Mouse (Mus musculus): ENCODE measurements around the gene Gimd1. TPM values are rescaled to one million over a fixed set of nuclear protein-coding genes. Genes with fewer than 3 reads are reported as not detected.

Gene Gimd1
- total and polyA plus RNA-seq, 3 experiments = not detected

GRCm38 (mm10) chr3:132590604-132591003 lies 39.0 kb upstream of the Gimd1 start:
- no peaks in the 10 kb centered on the region for H3K27me3 ChIP-seq (ENCODE audit: control insufficient read depth, insufficient read depth, low read length)
- no peak overlapping the region for H3K4me3 ChIP-seq
- no peaks in the 10 kb centered on the region for H3K36me3 ChIP-seq (ENCODE audit: control insufficient read depth, insufficient read depth, low read length)
- 53% methylated on average over 1 of the region's 1 CpGs for WGBS
- H3K27ac ChIP-seq = no peak overlapping the region
- no peaks in the 10 kb centered on the region for H3K4me1 ChIP-seq (ENCODE audit: control insufficient read depth, insufficient read depth, low read length)
- no peak overlapping the region for H3K9ac ChIP-seq (ENCODE audit: low read depth, low read length)
- TF ChIP-seq CTCF (IDR thresholded peaks at IDR 0.05) = no peak
- TF ChIP-seq POLR2A (IDR thresholded peaks at IDR 0.05; ENCODE audit: insufficient read depth, low read depth, low read length) = no peak
- no peak for TF ChIP-seq EP300 (IDR thresholded peaks at IDR 0.05; ENCODE audit: insufficient read depth, low read depth, low read length)
- no peaks in the 10 kb centered on the region for H3K79me2 ChIP-seq (replicated peaks; ENCODE audit: control insufficient read depth, insufficient read depth, low read length)
- intact Hi-C loops (cut with DNase I) = no loop called here
- DNase-seq = no peak

GRCm38 (mm10) chr3:132628741-132629140 lies 879 bp upstream of the Gimd1 start:
- intact Hi-C loops (cut with DNase I) = no loop called here
- no peak overlapping the region for H3K27ac ChIP-seq
- DNase-seq = no peak
- no peaks in the 10 kb centered on the region for H3K79me2 ChIP-seq (replicated peaks; ENCODE audit: control insufficient read depth, insufficient read depth, low read length)
- H3K27me3 ChIP-seq (ENCODE audit: control insufficient read depth, insufficient read depth, low read length) = no peaks in the 10 kb centered on the region
- H3K4me3 ChIP-seq = no peak overlapping the region
- peak; percentile 11; the same call in 1 of the 2 replicates for TF ChIP-seq CTCF (IDR thresholded peaks at IDR 0.05)
- no peak for TF ChIP-seq POLR2A (IDR thresholded peaks at IDR 0.05; ENCODE audit: insufficient read depth, low read depth, low read length)
- WGBS = 32% methylated on average over 8 of the region's 8 CpGs
- no peaks in the 10 kb centered on the region for H3K36me3 ChIP-seq (ENCODE audit: control insufficient read depth, insufficient read depth, low read length)
- no peaks in the 10 kb centered on the region for H3K4me1 ChIP-seq (ENCODE audit: control insufficient read depth, insufficient read depth, low read length)
- no peak overlapping the region for H3K9ac ChIP-seq (ENCODE audit: low read depth, low read length)

GRCm38 (mm10) chr3:132633261-132633660 lies 3.6 kb downstream of the Gimd1 start:
- no peak overlapping the region for H3K4me3 ChIP-seq
- TF ChIP-seq CTCF (IDR thresholded peaks at IDR 0.05) (no peak), EP300 (IDR thresholded peaks at IDR 0.05; ENCODE audit: insufficient read depth, low read depth, low read length) (no peak), POLR2A (IDR thresholded peaks at IDR 0.05; ENCODE audit: insufficient read depth, low read depth, low read length) (no peak)
- WGBS = 40% methylated on average over 2 of the region's 2 CpGs
- no peak overlapping the region for H3K9ac ChIP-seq (ENCODE audit: low read depth, low read length)
- no peak overlapping the region for H3K27ac ChIP-seq
- H3K79me2 ChIP-seq (replicated peaks; ENCODE audit: control insufficient read depth, insufficient read depth, low read length) = no peaks in the 10 kb centered on the region
- DNase-seq = no peak
- no peaks in the 10 kb centered on the region for H3K4me1 ChIP-seq (ENCODE audit: control insufficient read depth, insufficient read depth, low read length)
- no peaks in the 10 kb centered on the region for H3K27me3 ChIP-seq (ENCODE audit: control insufficient read depth, insufficient read depth, low read length)
- intact Hi-C loops (cut with DNase I) = no loop called here
- no peaks in the 10 kb centered on the region for H3K36me3 ChIP-seq (ENCODE audit: control insufficient read depth, insufficient read depth, low read length)

DNA sequence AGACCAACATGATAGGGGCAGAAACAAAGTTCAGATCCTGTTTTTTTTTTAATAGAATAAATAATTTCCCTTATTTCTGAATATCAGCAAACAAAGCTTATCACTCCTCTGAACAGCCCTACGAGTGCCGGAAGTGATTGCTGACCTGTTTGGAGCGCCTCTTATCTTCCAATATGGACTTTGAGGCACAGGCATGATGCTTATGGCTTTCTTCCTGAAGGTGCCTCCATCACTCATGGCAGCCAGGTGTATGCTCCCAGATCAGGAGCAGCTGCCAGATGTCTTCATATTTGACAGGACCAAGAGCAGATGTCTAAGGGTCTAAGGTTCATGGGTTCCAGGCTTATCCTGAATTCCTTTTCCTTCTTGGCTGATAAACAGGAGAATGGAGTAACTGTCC lies 7.5 kb downstream of the Gimd1 start:
- intact Hi-C loops (cut with DNase I) = no loop called here
- H3K4me3 ChIP-seq = no peak overlapping the region
- DNase-seq = no peak
- 63% methylated on average over 3 of the region's 3 CpGs for WGBS
- no peak overlapping the region for H3K27ac ChIP-seq
- TF ChIP-seq EP300 (IDR thresholded peaks at IDR 0.05; ENCODE audit: insufficient read depth, low read depth, low read length) (no peak), POLR2A (IDR thresholded peaks at IDR 0.05; ENCODE audit: insufficient read depth, low read depth, low read length) (no peak), CTCF (IDR thresholded peaks at IDR 0.05) (no peak)
- no peaks in the 10 kb centered on the region for H3K27me3 ChIP-seq (ENCODE audit: control insufficient read depth, insufficient read depth, low read length)
- H3K9ac ChIP-seq (ENCODE audit: low read depth, low read length) = no peak overlapping the region
- H3K79me2 ChIP-seq (replicated peaks; ENCODE audit: control insufficient read depth, insufficient read depth, low read length) = no peaks in the 10 kb centered on the region
- H3K36me3 ChIP-seq (ENCODE audit: control insufficient read depth, insufficient read depth, low read length) = no peaks in the 10 kb centered on the region
- H3K4me1 ChIP-seq (ENCODE audit: control insufficient read depth, insufficient read depth, low read length) = no peaks in the 10 kb centered on the region

GRCm38 (mm10) chr3:132644071-132644470 lies 14.5 kb downstream of the Gimd1 start:
- intact Hi-C loops (cut with DNase I) = no loop called here
- H3K9ac ChIP-seq (ENCODE audit: low read depth, low read length) = no peak overlapping the region
- TF ChIP-seq CTCF (IDR thresholded peaks at IDR 0.05) = no peak
- TF ChIP-seq EP300 (IDR thresholded peaks at IDR 0.05; ENCODE audit: insufficient read depth, low read depth, low read length) = no peak
- no peak for TF ChIP-seq POLR2A (IDR thresholded peaks at IDR 0.05; ENCODE audit: insufficient read depth, low read depth, low read length)
- no peaks in the 10 kb centered on the region for H3K27me3 ChIP-seq (ENCODE audit: control insufficient read depth, insufficient read depth, low read length)
- no peak overlapping the region for H3K27ac ChIP-seq
- WGBS = 68% methylated on average over 4 of the region's 4 CpGs
- no peaks in the 10 kb centered on the region for H3K79me2 ChIP-seq (replicated peaks; ENCODE audit: control insufficient read depth, insufficient read depth, low read length)
- H3K36me3 ChIP-seq (ENCODE audit: control insufficient read depth, insufficient read depth, low read length) = no peaks in the 10 kb centered on the region
- DNase-seq = no peak
- H3K4me3 ChIP-seq = no peak overlapping the region
- H3K4me1 ChIP-seq (ENCODE audit: control insufficient read depth, insufficient read depth, low read length) = no peaks in the 10 kb centered on the region

- no peak overlapping the region for H3K27ac ChIP-seq
- no peak overlapping the region for H3K4me3 ChIP-seq
- no peaks in the 10 kb centered on the region for H3K79me2 ChIP-seq (replicated peaks; ENCODE audit: control insufficient read depth, insufficient read depth, low read length)
- H3K4me1 ChIP-seq (ENCODE audit: control insufficient read depth, insufficient read depth, low read length) = no peaks in the 10 kb centered on the region
- no peaks in the 10 kb centered on the region for H3K36me3 ChIP-seq (ENCODE audit: control insufficient read depth, insufficient read depth, low read length)
- intact Hi-C loops (cut with DNase I) = no loop called here
- TF ChIP-seq CTCF (IDR thresholded peaks at IDR 0.05) (no peak), EP300 (IDR thresholded peaks at IDR 0.05; ENCODE audit: insufficient read depth, low read depth, low read length) (no peak), POLR2A (IDR thresholded peaks at IDR 0.05; ENCODE audit: insufficient read depth, low read depth, low read length) (no peak)
- H3K27me3 ChIP-seq (ENCODE audit: control insufficient read depth, insufficient read depth, low read length) = no peaks in the 10 kb centered on the region
- WGBS = 7% methylated on average over 1 of the region's 1 CpGs
- H3K9ac ChIP-seq (ENCODE audit: low read depth, low read length) = no peak overlapping the region
- no peak for DNase-seq
Observed at GRCm38 (mm10) chr3:132646814-132647213, 17.2 kb downstream of the Gimd1 start.
